Mouse (Mus musculus) liver, embryonic 14.5 days (tissue): ENCODE measurements around the gene Vamp5.

Experiments
- CTCF ChIP-seq: IDR thresholded peaks from 2 replicates; pipeline ENCODE4 v1.5.1; 2016; ENCODE audit warnings: antibody characterized with exemption, low read depth, control low read depth
- EP300 ChIP-seq: IDR thresholded peaks from 2 replicates; pipeline ENCODE4 v1.6.1; 2016; ENCODE audit warnings: antibody characterized with exemption, low read depth

DNA sequence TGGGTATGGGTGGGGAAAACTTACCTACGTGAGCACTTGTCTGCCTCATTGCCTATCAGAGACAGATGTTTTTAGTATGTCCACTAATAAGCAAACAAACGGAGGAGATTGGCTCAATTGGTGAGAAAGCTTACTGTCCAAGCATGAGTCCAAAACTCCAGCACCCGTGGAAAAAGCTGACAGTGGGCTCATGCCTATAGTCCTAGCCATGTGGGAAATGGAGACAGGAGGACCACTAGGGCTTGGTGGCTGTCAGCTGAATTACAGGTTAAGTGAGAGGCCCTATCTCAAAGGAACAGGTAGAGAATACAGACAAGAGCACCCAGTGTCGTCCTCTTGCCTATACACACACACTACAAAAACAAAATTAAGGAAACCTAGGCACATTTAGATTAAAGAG lies 34.0 kb downstream of the Vamp5 start:
- TF ChIP-seq EP300: no peak
- peak; percentile 30 for TF ChIP-seq CTCF
